Mouse (Mus musculus) embryo, embryonic 11.5 days (tissue): ENCODE data around the gene Sec11a.
A peak's percentile ranks its signal among the peaks of the same experiment; 100 is the strongest.

Experiments used
- DNase-seq: peaks from one replicate; pipeline ENCODE4 v3.0.0-alpha.2; 2012; ENCODE audit warnings: low read depth, low spot score

Sec11a gene

DNA sequence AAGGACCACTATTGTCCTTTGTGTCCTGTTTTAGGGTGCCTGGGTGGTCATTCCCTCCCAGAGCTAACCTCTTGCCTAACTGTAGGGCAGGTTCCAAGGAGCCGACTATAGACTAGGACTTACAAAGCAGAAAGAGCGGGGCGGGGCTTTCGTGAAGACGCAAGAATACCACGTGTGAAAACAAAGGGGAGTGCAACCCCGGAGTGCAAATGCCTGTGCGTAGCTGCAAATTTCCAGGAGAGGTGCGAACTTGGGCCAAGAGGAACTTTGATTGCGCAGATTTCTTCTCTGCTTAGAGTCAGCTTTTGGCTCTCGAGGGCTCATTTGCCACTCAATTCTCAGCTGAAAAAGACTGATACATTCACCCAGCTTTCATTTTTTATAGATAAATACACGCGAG is 87.4 kb downstream of the Sec11a start:
- peak; percentile 61 for DNase-seq

DNA sequence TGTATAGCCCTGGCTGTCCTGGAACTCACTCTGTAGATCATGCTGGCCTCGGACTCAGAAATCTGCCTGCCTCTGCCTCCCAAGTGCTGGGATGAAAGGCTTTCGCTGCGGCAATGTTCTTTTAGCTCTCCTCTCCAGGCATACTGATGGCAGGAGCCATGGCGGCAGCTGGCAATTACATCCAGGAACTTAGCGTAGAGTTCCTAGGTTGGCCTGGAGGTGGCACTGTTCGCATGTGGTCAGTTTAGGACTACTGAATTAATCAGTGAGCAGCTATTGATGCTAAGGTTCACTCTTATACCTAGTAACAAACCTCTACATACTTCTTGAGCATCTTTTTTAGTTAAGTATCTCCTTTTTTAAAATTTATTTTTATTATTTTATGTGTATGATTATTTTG is 90.4 kb downstream of the Sec11a start:
- DNase-seq: peak; percentile 54

DNA sequence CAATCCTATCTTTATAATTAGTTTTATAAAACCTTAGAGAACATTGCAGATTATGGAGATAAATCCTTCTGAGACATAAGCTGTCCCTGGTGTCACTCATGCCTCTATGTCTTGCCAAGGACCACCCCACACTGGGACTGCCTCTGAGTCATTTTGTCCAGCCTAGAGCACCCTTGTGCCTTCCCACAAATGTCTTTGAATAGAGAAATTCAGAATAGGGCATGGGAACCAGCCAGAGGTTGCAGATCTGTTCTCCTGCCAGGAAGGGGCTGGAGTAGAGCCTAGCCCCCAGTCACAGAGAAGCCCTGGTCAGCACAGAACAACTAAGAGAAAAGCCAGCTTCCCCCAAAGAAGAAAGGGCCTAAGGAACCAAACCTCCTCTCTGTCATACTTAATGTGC is 92.3 kb downstream of the Sec11a start:
- no peak for DNase-seq
